8 mouse cellular contexts compared by ENCODE assay signal in the genomic region with DNA sequence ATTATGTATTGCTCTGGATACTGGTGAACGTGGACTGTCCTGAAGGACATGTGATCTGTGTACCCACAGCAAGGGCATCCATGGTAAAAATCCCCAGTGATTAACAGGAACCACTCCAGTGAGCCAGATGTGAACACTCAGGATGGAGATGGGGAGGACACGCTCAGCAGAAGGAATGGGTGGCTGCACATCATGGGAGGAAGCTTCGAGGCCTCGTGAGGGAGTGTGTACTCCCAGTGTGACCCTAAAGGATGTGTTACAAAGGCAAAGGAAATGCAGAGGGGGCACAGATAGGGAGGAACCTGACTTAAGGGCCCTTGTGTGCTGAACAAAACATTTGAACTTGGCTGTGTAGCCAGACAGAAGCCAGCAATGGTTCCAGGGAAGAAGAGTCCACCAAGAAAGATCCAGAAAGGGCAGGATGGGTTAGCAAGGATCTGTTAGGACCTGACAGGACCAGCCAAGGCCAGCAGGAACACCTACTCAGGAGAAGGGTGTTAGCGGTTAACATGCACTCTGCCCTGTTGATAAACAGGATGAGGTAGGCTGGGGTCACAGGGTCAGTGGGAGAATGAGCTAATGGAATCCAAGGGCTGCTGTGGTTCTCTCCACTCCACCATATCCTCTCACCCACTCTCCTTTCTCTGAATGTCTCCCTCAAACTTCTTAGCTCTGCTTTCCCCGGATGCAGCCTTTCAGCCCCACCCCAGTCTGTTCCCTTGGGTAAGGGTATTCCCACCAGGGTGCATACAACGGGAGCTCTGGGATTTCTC. TPM values are rescaled to one million over a fixed set of nuclear protein-coding genes. Genes with fewer than 3 reads are reported as not detected.
DNase-seq lines count a peak whose midpoint lies in the region; ATAC-seq lines count a peak whose summit lies in the region.
"Had no signal": no experiment of that assay in that cellular context is flagged by ENCODE, and none has a peak within 500 bp of the region (broad histone marks: within the 10 kb centered on the region; RNA-seq: fewer than 3 reads in every experiment).

No protein-coding gene starts in this region.

- peaks cover 5% of the 10 kb centered on the region; the same call in 1 of the 2 replicates for H3K9me3 ChIP-seq in neural tube, embryonic 12.5 days
- H3K9me3 ChIP-seq in neural tube, embryonic 15.5 days (replicated peaks) = no peaks in the 10 kb centered on the region
- no peaks in the 10 kb centered on the region for H3K9me3 ChIP-seq in liver, embryonic 12.5 days (replicated peaks)
- H3K9me3 ChIP-seq in midbrain, embryonic 16.5 days (replicated peaks; ENCODE audit: control insufficient read depth, low read length, poor library complexity, severe bottlenecking) = no peaks in the 10 kb centered on the region

- H3K9ac ChIP-seq in neural tube, embryonic 12.5 days = no peak overlapping the region
- H3K9ac ChIP-seq in neural tube, embryonic 15.5 days (replicated peaks) = no peak overlapping the region
- H3K9ac ChIP-seq in liver, embryonic 12.5 days = no peak overlapping the region
- no peak overlapping the region for H3K9ac ChIP-seq in midbrain, embryonic 16.5 days (ENCODE audit: low read depth, low read length)

- no peak overlapping the region for H3K27ac ChIP-seq in neural tube, embryonic 12.5 days
- H3K27ac ChIP-seq in neural tube, embryonic 15.5 days (replicated peaks) = no peak overlapping the region
- no peak overlapping the region for H3K27ac ChIP-seq in liver, embryonic 12.5 days
- no peak overlapping the region for H3K27ac ChIP-seq in midbrain, embryonic 16.5 days (ENCODE audit: low read length)
- H3K27ac ChIP-seq: macrophage had no signal

- ATAC-seq in neural tube, embryonic 12.5 days (ENCODE audit: low FRiP score, low read depth) = 0 out of 2 replicates have a peak, but pooled peaks have one; percentile 21
- ATAC-seq in neural tube, embryonic 15.5 days (ENCODE audit: low FRiP score) = no peak; the same call in 1 of the 2 replicates
- ATAC-seq in liver, embryonic 12.5 days = peak; percentile 66; the same call in 1 of the 2 replicates
- no peak for ATAC-seq in midbrain, embryonic 16.5 days

- H3K4me2 ChIP-seq in neural tube, embryonic 12.5 days (replicated peaks) = no peak overlapping the region
- no peak overlapping the region for H3K4me2 ChIP-seq in neural tube, embryonic 15.5 days
- H3K4me2 ChIP-seq in liver, embryonic 12.5 days = no peak overlapping the region
- no peak overlapping the region for H3K4me2 ChIP-seq in midbrain, embryonic 16.5 days (ENCODE audit: low read length)

- H3K36me3 ChIP-seq in neural tube, embryonic 12.5 days = no peaks in the 10 kb centered on the region
- H3K36me3 ChIP-seq in neural tube, embryonic 15.5 days = no peaks in the 10 kb centered on the region
- H3K36me3 ChIP-seq in liver, embryonic 12.5 days = no peaks in the 10 kb centered on the region
- H3K36me3 ChIP-seq in midbrain, embryonic 16.5 days (ENCODE audit: control insufficient read depth, insufficient read depth, low read length) = no peaks in the 10 kb centered on the region

- peak; percentile 25 for DNase-seq in kidney, adult 18-20 months
- DNase-seq in kidney, postnatal 14 days = no peak
- DNase-seq in layer of hippocampus, adult 9-11 months = no peak

- H3K4me1 ChIP-seq in neural tube, embryonic 12.5 days = 0 out of 2 replicates have a peak, but pooled peaks cover 4% of the 10 kb centered on the region
- 0 out of 2 replicates have a peak, but pooled peaks cover 2% of the 10 kb centered on the region for H3K4me1 ChIP-seq in neural tube, embryonic 15.5 days
- H3K4me1 ChIP-seq in liver, embryonic 12.5 days = peaks cover 13% of the 10 kb centered on the region
- no peaks in the 10 kb centered on the region for H3K4me1 ChIP-seq in midbrain, embryonic 16.5 days (ENCODE audit: control insufficient read depth, insufficient read depth, low read length)

- H3K27me3 ChIP-seq in neural tube, embryonic 12.5 days (replicated peaks) = no peaks in the 10 kb centered on the region
- no peaks in the 10 kb centered on the region; the same call in 1 of the 2 replicates for H3K27me3 ChIP-seq in neural tube, embryonic 15.5 days (replicated peaks)
- H3K27me3 ChIP-seq in liver, embryonic 12.5 days (replicated peaks) = no peaks in the 10 kb centered on the region
- H3K27me3 ChIP-seq in midbrain, embryonic 16.5 days (ENCODE audit: control insufficient read depth, insufficient read depth, low read depth, low read length) = no peaks in the 10 kb centered on the region

- WGBS in neural tube, embryonic 12.5 days = 66% methylated on average over 7 of the region's 7 CpGs
- WGBS in neural tube, embryonic 15.5 days = 69% methylated on average over 7 of the region's 7 CpGs
- WGBS in liver, embryonic 12.5 days (ENCODE audit: insufficient replicate concordance) = 42% methylated on average over 7 of the region's 7 CpGs
- 67% methylated on average over 7 of the region's 7 CpGs for WGBS in midbrain, embryonic 16.5 days

- H3K4me3 ChIP-seq in neural tube, embryonic 12.5 days = no peak overlapping the region
- H3K4me3 ChIP-seq in neural tube, embryonic 15.5 days (replicated peaks) = no peak overlapping the region
- no peak overlapping the region for H3K4me3 ChIP-seq in liver, embryonic 12.5 days
- no peak overlapping the region for H3K4me3 ChIP-seq in midbrain, embryonic 16.5 days (ENCODE audit: low read depth, low read length)

RNA-seq across cellular contexts. Expression of a gene that starts 25.0 kb away (rescaled TPM):
- 10.7 and 11.7 TPM in 2 replicates for polyA plus RNA-seq in neural tube, embryonic 12.5 days (2016; fragmentation: Nextera tagmentation; extraction: Ambion mirVana)
- 11.3 and 11.9 TPM in 2 replicates for polyA plus RNA-seq in neural tube, embryonic 15.5 days (2015; fragmentation: Nextera tagmentation; extraction: Ambion mirVana)
- polyA plus RNA-seq in liver, embryonic 12.5 days (2016; fragmentation: Nextera tagmentation; extraction: Ambion mirVana) = 4.5 and 4.8 TPM in 2 replicates
- 11.6 and 12.6 TPM in 2 replicates for polyA plus RNA-seq in midbrain, embryonic 16.5 days (2015; fragmentation: Nextera tagmentation; extraction: Ambion mirVana)

Comparison
In these comparisons a context has a peak if more than half of its experiments do, and no peak if none do; other contexts are left out.
1. ATAC-seq: peak in neural tube, embryonic 12.5 days (single experiment) and liver, embryonic 12.5 days (single experiment); none in neural tube, embryonic 15.5 days (single experiment) and midbrain, embryonic 16.5 days (single experiment).